Mouse (Mus musculus): ENCODE data around the gene Fhl1.

Fhl1 gene

DNA sequence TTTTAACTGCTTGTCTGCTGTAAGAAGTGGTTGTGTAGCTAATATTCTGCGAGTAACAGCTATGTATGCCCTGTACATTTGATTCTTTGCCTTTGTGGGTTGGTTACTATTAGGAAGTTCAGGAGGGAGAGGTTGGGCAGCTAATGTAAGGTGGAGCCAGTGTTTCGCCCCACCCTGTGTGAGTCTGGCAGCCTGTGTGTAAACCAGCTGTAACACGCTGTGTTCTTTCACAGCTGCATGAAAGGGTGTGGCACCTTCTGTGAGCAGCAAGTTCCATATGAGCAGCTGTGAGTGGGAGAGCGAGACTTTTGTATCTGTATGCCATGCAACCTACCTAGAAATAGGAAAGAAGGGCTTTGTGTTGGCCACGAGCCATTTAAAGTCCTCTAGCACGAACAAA, 20.6 kb downstream of the Fhl1 start:
- no peak for DNase-seq (ENCODE audit: low spot score)

DNA sequence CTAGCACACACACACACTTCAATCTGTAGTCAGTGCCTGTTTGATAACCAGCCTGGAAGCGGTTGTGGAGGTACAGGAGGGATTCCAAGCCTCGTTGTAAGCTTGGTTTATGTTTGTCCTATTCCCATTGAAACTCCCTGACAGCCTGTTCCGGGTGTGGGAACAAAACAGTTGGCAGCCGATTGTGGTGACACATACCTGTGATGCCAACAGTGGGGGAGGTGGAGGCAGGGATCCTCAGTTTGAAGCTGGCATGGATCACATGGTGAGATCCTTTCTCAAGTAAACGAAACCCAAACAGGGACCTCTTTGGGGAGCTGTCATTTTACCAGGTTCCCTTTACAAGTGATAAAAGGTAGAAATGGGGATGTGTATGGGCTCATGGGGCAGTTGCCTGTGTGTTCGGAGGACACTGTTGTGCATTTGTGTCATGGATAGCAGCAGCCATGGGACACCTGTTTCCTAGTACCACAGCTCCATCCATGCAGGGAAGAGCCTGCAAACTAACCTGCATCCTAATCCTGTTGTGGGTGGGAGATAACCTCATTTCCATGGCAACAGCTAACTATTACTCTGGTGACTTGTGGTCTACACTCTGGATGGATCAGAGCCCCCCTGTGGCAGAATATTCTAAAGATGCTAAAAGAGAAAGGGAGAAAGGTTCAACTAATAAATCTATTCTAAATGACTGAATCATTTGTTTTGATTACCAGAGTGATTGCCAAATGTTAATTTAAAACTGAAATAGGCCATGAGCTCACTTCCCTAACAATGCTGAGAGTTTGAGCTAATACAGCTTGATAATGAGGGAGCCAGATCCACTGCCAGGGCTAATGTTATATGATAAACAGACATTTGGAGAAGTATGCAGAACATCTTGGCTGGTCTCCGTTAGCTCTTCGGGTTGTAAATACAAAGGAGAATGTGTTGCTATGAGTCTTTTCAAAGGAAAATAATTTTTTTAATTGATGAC, 22.0 kb downstream of the Fhl1 start:
- no peak for DNase-seq (ENCODE audit: low spot score)

DNA sequence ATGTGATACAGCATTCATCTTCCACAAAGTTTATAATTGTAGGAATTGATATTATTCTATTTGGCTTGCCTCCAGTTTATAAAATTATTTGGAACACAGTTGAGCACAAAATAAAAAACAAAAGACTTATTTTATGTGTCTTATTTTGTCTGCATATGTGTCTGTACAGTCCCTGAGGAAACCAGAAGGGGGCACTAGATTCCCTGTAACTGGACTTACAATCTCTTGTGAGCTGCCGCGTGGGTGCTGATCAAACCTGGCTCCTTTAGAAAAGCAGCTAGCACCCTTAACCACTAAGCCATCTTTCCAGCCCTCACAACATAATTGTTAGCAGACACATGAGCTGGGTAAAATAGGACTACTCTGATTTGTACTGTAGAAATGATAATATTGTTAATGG, 24.1 kb downstream of the Fhl1 start:
- peak; percentile 11 for DNase-seq (ENCODE audit: low spot score)

DNA sequence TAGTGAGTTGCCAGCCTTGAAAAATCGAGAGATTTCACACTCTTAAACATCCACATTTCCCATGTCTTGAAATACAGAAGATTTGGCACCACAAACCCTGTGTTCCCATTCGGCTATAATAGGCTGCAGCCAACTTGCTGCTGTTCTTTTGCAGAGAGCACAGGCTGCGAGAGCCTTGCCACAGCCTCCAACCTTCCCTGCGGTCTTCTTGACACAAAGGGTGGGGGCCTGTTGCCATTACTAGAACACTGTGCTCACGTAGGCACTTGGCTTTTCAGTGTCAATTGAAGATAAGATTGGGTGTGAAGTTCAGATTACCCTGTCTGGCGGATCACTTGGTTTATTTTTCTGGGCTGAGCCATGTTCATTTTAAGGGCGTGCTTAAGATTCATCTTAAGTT, 24.8 kb downstream of the Fhl1 start:
- DNase-seq (ENCODE audit: low spot score): no peak

DNA sequence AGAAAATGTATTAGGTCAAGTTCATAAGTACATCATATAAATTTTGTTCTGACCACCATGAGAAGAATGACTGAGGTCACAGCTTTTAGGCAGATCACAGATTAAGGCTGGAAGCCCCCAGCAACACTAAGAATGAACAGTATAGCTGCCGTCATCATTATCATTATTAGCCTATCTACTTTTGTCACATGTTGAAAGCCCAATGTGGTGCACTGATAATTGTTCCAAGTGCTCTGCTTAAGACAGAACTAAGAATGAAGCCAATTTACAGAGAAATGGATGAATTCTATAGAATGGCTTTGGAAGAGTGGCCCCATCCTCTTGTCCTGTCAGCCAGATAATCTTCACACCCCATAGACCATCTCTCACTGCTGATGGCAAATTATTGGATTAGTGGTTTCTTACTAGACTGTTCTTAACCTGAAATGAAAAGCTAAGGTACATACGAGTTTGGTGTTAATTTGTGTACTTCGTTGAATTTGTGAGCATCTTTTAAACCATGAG, 28.7 kb downstream of the Fhl1 start:
- DNase-seq (ENCODE audit: low spot score): no peak

DNA sequence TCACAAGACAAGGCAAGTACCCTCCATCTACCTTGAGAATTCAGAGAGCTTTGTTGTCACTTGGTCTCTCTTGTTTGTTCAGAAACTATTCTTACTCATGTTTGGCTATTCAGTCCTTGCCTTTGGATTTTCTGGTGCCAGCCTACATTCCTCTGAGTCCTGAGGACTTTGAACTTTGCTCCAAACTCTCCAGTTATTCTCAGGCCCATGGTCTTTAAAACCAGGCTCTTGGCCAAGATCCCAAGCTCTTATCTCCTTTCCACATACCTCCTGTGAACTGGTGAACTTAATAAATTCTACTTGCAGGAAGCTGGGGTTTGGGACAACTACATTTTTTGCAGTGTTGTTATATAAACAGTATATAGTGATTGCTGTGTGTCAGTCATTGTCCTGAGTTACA, 38.3 kb downstream of the Fhl1 start:
- no peak for DNase-seq (ENCODE audit: low spot score)

DNA sequence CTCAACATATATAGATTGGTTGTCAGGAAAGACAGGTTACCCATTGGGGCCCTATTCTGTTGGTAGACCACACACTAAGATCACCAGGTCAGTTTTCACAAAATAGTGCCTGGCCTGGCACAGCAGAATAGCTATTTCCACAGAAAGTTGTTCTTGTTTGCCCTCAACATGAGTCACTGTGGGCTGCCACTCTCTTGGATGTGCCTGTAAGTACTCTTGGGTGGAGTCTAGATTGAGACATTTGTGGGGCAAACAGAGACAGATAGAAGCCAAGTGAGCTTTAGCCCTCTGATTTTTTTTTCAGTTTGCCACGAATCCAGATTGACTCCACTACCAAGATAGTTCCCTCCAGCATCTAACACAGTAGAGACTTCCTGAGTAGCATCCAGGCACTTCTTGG, 40.2 kb downstream of the Fhl1 start:
- DNase-seq (ENCODE audit: low spot score): no peak

DNA sequence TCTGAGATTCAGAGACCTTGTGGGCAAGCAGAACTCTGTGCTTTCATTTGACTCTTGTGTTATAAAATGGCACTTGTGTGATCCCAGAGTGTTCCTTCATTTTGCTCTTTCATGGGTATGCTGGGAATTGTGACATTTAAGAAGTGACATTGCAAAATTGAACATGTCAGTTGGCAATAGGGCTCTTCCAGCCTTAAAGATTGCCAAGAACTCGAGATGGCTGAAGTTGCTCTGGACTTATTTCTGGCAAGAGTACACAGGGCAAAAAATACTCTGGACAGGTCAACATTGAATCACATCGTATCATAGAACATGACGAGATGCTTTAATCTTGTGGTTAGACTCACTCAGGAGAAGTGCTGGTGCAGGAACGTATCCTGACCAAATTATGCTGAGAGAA, 41.7 kb downstream of the Fhl1 start:
- DNase-seq (ENCODE audit: low spot score): no peak

DNA sequence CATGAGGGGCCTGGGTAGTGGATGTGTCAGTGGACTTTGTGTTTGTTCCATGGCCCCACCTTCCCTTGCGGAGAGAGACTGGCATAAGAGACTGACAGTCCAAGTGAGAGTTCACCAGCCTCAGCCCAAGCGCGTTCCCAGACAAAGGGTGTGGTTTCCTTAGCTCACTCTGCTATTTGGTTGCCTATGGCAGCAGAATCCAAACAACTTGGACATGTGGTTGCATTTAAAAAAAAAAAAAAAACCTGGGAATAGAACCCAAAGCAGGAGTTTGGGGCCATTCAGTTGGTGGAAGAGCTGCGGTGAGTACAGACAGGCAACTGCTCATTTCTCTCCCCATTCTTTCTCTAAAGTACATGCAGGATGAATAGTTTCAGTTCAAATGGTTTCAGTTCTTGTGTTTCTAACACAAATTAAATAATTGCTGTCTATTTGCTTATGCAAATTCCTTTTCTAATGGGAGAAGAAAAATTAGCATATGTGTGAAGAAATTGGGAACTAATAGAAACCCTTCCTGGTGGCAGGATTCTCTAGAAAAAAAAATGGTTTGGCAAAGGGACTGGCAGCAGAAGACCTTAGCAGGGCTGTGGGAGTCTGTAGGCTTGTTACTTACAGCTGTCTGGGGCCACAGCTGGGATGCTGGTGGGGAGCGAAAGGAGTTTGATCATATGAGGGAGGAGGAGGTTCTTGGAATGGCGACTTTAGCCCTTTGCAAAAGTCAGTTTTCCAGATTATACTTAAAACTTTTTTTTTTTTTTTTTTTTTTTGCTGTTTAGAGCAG, 54.9 kb downstream of the Fhl1 start:
- DNase-seq (ENCODE audit: low spot score): no peak

DNA sequence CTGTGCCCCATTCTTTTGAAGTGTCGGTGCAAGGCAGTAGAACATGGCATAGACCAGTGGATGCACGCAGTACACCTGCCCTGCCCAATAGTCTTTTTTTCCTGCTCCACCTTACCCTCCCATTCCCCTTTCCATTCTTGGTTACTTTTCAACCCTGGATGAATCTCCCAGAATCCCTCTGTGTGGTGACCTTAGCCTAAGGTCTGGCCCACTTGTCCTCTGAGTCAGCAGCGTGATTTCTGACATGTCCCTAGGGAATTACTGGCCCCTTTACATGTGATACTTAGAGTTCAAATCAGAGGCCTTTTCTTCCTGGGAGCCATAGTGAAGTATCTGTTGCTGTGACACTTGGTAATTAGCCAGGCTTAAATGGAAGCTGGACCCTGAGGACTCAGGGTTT, 55.9 kb downstream of the Fhl1 start:
- DNase-seq (ENCODE audit: low spot score): no peak

DNA sequence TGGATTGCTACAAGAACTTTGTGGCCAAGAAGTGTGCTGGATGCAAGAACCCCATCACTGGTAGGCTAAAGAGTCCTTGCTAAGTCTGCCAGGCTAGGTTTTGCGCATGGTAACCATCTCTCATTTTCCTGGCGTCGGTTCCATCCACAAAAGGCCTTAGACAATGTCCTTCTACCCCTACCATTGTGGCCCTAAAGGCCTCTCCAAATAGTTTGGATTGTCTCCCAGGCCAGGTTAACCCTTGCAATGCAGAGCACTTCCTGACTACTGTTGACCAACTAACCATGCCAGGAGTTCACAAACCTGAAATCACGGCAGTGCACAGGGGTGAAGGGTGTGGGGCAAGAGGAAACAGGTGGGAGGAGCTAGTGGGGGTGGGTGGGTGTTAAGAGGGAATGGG, 59.0 kb downstream of the Fhl1 start:
- DNase-seq (ENCODE audit: low spot score): no peak

DNA sequence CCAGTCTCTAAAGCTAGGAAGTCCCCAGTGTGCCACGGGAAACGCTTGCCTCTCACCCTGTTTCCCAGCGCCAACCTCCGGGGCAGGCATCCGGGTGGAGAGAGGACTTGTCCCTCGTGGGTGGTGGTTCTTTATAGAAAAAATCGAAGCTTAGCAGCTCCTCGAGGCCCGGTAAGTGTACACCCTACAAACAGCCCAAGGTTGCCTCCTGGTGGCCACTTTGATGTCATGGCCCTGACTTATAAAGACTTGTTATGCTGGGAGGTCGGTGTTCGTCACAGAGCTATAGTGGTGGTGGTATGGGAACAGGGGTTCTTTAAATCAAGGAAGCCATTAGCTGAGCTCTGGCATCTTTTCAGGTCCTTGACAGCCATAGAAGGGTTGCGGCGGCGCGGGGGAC, 59.7 kb downstream of the Fhl1 start:
- peak; percentile 39 for DNase-seq (ENCODE audit: low spot score)

DNA sequence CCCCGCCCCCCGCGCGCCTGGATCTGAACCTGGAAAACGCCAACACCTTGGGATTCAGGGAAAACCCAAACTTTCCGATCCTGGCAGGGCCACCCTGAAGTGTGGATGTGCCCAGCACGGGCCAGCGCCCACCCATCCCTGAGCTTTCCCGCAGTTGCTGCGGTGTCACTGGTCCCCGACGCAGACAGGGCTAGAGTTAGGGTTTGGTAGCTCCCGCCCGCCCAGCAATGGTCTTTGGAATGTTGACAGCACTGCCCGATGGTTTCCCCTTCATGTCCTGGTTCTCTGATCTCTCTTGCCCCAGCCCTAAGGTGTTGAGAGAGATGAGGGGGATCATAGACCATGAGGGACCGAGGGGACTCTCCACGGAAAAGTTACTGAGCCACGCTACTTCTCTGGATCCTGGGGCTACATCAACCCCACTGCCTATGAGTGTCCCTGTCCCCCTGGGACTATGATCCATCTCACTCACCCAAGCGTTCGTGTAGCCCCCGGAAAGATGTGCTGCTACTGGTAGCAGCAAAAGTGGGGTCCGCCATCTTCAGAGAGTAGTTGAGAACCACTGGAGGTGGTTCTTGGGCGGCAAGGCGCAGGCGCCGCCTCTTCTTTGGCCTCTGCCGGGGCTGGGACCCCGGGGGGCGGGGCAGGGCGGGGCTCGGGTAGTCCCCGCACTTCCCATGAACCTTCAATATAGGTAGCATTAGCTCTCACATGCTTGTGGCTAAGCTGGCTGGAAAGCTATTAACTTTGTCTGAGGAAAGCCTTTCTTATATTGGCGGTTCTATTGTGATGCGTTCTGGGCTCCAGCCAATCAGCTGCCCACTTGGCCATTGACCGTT, 90.4 kb downstream of the Fhl1 start, which contains the start of gene Map7d3:
TSS of gene Map7d3 (minus strand) at position 562 of the 839 bp plus-strand sequence.
- DNase-seq (ENCODE audit: low spot score): no peak

DNA sequence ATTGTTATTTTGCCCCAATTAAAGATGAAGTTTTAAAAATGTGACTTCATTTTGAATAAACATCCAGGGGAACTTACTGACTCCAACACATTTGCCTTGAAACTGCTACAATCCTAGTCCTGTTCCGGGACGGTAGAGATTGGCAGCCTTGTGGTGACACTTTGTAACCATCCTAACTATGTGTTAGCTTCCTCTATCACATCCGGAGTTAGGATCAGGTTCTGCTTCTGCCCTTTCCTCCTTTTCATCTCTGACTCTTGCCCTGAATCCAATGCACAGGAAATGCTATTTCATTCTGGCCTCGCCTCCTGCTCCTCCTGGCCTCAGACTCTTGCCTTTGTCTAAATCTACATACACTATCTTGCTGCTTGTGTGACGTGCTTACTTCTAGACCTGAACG, 95.9 kb downstream of the Fhl1 start:
- no peak for DNase-seq (ENCODE audit: low spot score)

DNA sequence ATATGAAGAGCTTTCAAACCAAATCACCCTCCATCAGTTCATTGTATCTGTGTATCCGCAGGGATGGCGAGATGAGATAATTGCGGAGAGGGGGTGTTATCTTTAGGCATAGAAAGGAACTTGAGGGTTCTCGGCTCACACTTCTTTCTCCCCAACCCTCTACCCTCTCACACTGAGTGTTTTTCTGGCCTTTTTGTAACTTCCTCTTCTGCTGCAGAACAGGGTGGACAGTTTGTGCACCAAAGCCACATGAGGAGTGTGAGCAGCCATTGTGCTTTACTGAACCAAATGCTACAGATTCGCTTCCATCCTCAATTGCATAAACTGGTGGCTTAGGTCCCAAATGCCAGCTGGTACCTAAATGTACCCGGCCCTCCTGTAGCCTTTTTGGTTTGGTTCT, 104.3 kb downstream of the Fhl1 start:
- no peak for DNase-seq (ENCODE audit: low spot score)

DNA sequence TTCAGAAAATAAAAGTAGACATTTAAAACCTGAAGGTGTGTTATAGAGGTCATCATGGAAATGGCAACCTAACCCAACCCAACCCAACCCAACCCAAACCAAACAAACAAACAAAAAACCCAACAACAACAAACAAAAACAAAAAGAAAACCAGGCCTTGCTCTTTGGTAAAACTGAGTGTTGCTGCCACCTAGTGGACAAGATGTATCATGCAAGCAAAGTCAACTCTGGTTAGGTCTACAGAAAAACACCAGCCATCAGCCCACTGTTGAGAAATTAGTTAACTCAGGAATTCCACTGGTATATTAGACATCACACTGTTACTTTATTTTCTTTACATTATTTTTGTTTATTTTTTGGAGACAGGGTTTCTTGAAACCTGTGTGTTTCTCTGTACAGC, 107.8 kb downstream of the Fhl1 start:
- peak; percentile 5 for DNase-seq (ENCODE audit: low spot score)

DNA sequence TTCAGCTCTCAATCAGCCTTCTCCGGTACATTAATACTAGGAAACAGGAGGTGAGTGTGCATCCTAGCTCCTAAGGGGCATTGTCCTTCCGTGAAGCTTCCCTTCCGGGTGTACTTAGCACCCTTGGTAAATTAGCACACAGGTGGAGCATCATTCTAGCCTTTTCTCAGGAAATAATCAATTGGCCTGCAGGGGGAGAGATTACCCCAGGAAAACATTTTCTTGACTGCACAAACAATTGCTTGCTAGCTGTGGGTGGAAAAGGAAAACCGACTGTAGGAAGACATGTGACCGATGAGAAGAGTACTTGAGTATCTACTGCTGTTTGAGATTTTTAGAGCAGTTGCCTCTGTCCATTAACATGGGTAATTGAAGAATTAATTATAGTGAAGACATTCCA, 109.7 kb downstream of the Fhl1 start:
- DNase-seq (ENCODE audit: low spot score): no peak

Data from urinary bladder, postnatal 25 days (tissue).